Mouse (Mus musculus) kidney, embryonic 14.5 days (tissue): ENCODE data around the gene Ccdc121. TPM values are rescaled to one million over a fixed set of nuclear protein-coding genes. Genes with fewer than 3 reads are reported as not detected.

Experiments used
- ATAC-seq: fragments of 200-750 bp; cut with Nextera tagmentation; 2 replicates; pipeline ENCODE4 v1.8.0; 2017; ENCODE audit warnings: moderate number of reproducible peaks, mild to moderate bottlenecking, moderate TSS enrichment, moderate library complexity; ENCODE audit not compliant: low FRiP score, low TSS enrichment
- H3K27ac ChIP-seq: fragments of 300-500 bp; sonication (generic); 2 replicates; pipeline ENCODE4 v1.5.1; 2014; ENCODE audit warnings: low read depth, mild to moderate bottlenecking, low read length, moderate library complexity, mixed read lengths
- H3K27me3 ChIP-seq: fragments of 300-500 bp; sonication (generic); 2 replicates; pipeline ENCODE4 v1.6.1; 2014; ENCODE audit warnings: mild to moderate bottlenecking, low read length; ENCODE audit not compliant: control insufficient read depth, insufficient read depth
- H3K36me3 ChIP-seq: fragments of 300-500 bp; sonication (generic); 2 replicates; pipeline ENCODE4 v1.6.1; 2014; ENCODE audit warnings: low read length, mixed read lengths; ENCODE audit not compliant: control insufficient read depth, insufficient read depth
- H3K4me1 ChIP-seq: fragments of 300-500 bp; sonication (generic); 2 replicates; pipeline ENCODE4 v1.6.1; 2014; ENCODE audit warnings: low read length, mixed read lengths; ENCODE audit not compliant: control insufficient read depth, insufficient read depth
- H3K4me2 ChIP-seq: fragments of 300-500 bp; sonication (generic); replicated peaks from 2 replicates; pipeline ENCODE4 v1.6.1; 2014; ENCODE audit warnings: low read depth, mild to moderate bottlenecking, low read length
- H3K4me3 ChIP-seq: fragments of 300-500 bp; sonication (generic); 2 replicates; pipeline ENCODE4 v1.5.1; 2014; ENCODE audit warnings: mild to moderate bottlenecking, low read length
- H3K9ac ChIP-seq: fragments of 300-500 bp; sonication (generic); 2 replicates; pipeline ENCODE4 v1.6.1; 2014; ENCODE audit warnings: low read depth, mild to moderate bottlenecking, low read length, moderate library complexity
- H3K9me3 ChIP-seq: fragments of 300-500 bp; sonication (generic); 2 replicates; pipeline ENCODE4 v1.6.1; 2016; ENCODE audit warnings: low read length; ENCODE audit not compliant: control insufficient read depth
- WGBS: fragments of 180-500 bp; shearing (Covaris S2); extraction: QIAGEN DNeasy Blood & Tissue Kit; methylation state at CpG from one replicate; pipeline ENCODE4 v1.1.7; 2014; 5-methylcytosine and 5-hydroxymethylcytosine counted together
- polyA plus RNA-seq: library from polyadenylated mRNA; unstranded; fragments of >200 nt; fragmentation: Nextera tagmentation; extraction: Ambion mirVana; gene quantifications from 2 replicates; pipeline ENCODE4 v1.2.1, GENCODE M21; 2014

Ccdc121 gene
- polyA plus RNA-seq, 1 experiment from 2014 or later: 0.19 TPM

DNA sequence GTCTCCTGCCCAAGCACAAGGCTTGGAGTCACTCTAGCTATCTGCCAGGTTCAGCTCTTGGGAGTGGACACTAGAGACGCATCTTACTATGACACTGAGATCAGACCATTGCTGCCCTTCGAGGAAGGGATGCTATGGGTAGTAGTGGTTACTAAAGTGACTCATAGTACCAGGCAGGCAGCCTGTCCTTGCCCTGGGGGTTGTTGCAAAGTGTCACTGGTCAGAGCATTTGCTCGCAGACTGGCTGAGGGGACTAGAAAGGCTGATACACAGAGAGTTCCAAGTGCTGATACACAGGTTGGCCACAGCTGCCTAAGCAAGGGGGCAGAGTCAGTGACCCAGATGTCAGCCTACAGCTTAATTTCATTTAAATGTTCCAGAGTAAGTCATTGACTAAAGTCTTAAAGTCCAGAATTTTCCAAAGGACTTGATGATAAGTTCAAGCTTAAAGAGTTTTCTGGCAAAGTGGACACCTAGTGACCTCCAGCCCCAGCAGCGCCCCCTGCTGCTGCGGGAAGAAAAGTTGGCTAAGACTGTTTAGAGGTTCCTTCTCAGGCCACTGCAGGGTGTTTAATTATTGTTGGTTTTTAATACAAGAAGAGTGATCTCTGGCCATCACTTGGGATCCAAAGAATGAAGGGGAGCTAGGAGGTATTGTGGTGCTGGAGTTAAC lies 32.6 kb upstream of the Ccdc121 start:
- Histone ChIP-seq H3K9ac (no peak overlapping the region), H3K27ac (no peak overlapping the region), H3K36me3 (no peaks in the 10 kb centered on the region), H3K27me3 (peaks cover 8% of the 10 kb centered on the region), H3K4me1 (peaks cover 14% of the 10 kb centered on the region), H3K4me3 (no peak overlapping the region), H3K4me2 (no peak overlapping the region), H3K9me3 (no peaks in the 10 kb centered on the region)
- WGBS: 68% methylated on average over 5 of the region's 5 CpGs
- ATAC-seq: no peak

DNA sequence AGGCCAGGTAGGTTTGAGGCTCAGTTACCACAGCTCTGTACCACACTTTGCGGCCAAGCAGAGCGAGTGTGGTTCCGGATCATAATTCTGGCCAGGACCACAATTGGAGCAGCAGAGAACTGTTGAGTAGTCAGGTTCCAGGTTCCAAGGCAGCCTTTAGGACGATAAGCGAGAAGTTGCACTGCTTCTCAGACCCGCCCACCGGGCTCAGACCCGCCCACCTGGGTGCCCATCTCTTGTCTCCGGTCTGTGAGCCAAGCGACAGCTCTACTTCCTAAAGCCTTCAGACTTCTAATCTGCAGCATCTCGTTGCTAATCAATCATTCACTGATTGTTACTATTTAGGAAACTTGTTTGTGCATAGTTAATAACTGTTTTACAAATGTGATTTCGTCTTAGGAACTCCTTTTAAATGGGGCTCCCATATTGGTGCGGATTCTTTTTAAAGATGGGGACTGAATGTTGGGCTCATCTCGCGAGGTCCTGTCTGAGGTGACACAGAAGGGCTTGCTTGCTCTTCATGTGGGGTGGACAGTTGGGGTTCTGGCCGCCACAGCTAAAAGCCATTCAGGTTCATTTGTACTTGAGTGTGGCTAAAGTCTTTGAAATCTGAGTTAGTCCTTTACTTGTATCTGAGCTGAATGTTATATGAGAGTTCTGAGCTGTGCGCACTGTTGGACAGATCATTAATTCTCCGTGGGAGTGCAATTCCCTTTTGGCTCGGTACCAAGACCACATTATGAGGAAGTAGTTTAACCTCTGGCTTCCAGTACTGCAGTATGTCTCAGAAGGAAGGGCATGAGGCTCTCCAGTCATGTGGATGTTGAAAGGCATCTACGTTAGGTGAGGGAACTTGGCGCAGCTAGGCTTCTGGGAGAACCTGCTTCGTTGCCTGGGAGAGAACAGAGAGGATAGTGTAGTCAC lies 28.9 kb upstream of the Ccdc121 start:
- H3K27ac ChIP-seq: no peak overlapping the region
- peaks cover 17% of the 10 kb centered on the region for H3K4me1 ChIP-seq
- no peak overlapping the region for H3K4me2 ChIP-seq
- no peak overlapping the region for H3K9ac ChIP-seq
- peak; percentile 68 for ATAC-seq
- H3K27me3 ChIP-seq: peaks cover 8% of the 10 kb centered on the region
- no peaks in the 10 kb centered on the region for H3K9me3 ChIP-seq
- H3K36me3 ChIP-seq: no peaks in the 10 kb centered on the region
- WGBS: 38% methylated on average over 22 of the region's 22 CpGs
- H3K4me3 ChIP-seq: no peak overlapping the region

DNA sequence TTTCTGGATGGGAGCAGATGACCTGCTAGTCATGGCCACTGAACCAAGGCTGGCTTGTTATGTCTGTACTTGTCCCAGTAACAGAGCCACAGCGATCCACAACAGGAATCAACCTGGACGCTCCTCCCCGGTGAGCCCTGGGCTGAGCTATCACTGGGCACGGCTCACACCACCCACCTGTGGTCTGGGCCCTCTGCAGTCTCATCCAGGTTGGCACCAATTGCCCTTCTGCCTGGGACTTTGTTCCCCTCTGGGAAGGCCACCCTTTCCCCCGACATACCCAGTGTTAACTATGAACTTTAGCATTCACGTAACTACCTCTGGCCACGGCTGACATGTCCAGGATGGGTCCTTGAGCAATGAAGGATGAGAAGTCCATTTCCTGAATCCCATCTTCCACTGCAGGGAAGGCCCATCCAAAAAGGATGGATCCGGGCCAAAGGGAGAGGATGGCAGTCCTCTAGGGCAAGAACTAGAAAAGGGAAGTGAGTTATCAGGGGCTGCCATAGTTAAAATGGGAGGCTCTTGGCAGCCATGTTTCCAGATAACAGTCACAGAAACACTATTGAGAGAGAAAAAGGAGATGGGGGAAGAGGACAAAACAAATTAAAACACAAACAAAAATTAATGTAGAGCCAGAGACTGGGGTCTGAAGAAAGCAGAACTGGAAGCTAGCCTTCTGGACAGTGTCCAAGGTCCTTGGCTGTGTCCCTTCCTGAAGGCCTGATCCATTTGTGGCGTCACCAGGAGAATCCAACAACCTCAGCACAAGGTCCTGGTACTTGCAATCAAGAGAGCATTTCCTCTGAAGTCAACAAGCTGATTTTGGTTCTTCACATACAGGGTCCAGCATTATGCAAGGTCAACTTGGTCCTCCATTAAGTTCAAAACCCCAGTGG lies 26.6 kb upstream of the Ccdc121 start:
- H3K4me2 ChIP-seq: no peak overlapping the region
- no peak for ATAC-seq

DNA sequence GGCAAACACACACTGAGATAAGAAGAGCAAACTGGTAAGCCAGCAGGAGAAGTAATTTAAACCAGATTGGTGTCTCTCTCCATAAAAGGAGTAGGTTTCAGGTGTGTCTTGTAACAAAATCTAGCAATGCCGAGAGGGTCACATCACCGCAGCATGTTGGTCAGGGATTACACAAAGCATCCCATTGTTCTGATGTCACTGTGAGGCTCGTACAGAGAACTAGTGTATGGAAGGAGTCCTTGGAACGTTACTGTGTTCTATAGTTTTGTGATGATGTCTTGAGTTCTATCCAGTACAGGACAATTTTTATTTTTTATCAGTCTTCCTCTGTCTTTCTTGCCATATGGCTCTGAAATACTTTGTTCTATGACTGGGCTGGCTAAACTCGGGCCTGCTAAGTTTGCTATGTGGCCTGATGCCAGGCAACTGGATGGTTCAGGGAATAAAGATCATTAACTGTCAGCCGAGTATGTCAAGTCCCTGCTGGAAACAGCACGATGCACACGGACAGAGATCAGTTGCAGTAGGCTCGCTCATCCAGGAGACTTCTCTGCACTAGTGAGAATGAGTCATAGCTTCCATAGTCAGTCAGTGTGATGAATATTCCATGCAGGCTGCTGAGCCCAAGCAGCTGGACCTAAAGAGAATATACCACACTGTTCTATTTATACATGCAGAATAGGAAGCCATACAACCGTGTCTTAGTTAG lies 24.1 kb upstream of the Ccdc121 start:
- no peak overlapping the region for H3K9ac ChIP-seq
- H3K27me3 ChIP-seq: no peaks in the 10 kb centered on the region
- no peaks in the 10 kb centered on the region for H3K36me3 ChIP-seq
- no peak overlapping the region for H3K4me3 ChIP-seq
- no peaks in the 10 kb centered on the region for H3K9me3 ChIP-seq
- peaks cover 19% of the 10 kb centered on the region for H3K4me1 ChIP-seq
- WGBS: 35% methylated on average over 10 of the region's 10 CpGs
- ATAC-seq: no peak
- no peak overlapping the region for H3K27ac ChIP-seq
- H3K4me2 ChIP-seq: no peak overlapping the region

More for the DNA sequence above, 26.6 kb upstream of the Ccdc121 start:
- WGBS: 92% methylated on average over 9 of the region's 9 CpGs
- no peak overlapping the region for H3K9ac ChIP-seq
- H3K27ac ChIP-seq: no peak overlapping the region
- H3K4me1 ChIP-seq: peaks cover 25% of the 10 kb centered on the region
- no peak overlapping the region for H3K4me3 ChIP-seq
- H3K27me3 ChIP-seq: no peaks in the 10 kb centered on the region
- H3K9me3 ChIP-seq: no peaks in the 10 kb centered on the region
- H3K36me3 ChIP-seq: no peaks in the 10 kb centered on the region

DNA sequence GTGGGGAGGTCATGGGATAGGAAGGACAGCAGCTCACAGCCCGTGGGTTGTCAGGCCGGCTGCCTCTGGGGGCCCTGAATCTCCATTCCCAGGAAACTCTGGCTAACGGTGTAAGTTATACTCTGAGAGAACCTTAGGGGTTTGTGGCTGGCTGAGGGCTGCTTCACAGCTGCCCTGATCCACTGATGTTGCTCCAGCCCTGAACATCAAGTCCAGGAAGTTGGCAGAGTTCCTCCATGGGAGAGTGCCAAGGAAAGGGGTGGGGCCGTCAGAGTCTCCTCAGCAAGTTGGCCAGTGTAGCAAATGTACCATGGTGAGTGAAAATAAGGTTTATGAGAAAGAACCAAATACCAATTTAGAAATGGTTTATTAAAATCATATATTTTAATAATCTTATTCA lies 18.1 kb upstream of the Ccdc121 start:
- Histone ChIP-seq H3K4me2 (no peak overlapping the region), H3K9me3 (no peaks in the 10 kb centered on the region), H3K4me1 (peaks cover 7% of the 10 kb centered on the region; the same call in 1 of the 2 replicates), H3K36me3 (no peaks in the 10 kb centered on the region), H3K4me3 (no peak overlapping the region), H3K27me3 (no peaks in the 10 kb centered on the region), H3K27ac (no peak overlapping the region), H3K9ac (no peak overlapping the region)
- no peak for ATAC-seq
- WGBS: 57% methylated on average over 4 of the region's 4 CpGs

DNA sequence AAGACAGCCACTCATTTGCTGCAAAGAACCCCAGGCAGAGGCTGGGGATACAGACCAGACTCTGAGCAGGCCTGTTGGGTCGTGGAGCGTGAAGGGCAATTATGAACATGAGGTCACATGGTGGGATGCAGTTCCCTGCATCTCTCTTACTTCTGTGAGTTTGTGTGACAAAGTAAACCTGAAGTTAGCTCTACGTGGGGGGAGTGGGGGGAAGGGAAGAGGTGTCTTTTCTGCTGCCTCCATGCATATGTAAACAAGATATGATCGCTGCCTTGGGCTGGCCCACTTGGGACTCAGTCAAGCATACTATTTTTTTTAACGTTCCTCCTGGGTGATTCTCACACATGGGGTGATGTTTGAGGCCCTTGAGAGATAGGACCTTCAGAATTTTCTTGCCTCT lies 14.7 kb upstream of the Ccdc121 start:
- no peak overlapping the region for H3K27ac ChIP-seq
- WGBS: 35% methylated on average over 5 of the region's 5 CpGs
- H3K9me3 ChIP-seq: no peaks in the 10 kb centered on the region
- no peak overlapping the region for H3K4me3 ChIP-seq
- H3K36me3 ChIP-seq: no peaks in the 10 kb centered on the region
- no peak overlapping the region for H3K9ac ChIP-seq
- H3K4me2 ChIP-seq: no peak overlapping the region
- H3K27me3 ChIP-seq: no peaks in the 10 kb centered on the region
- 0 out of 2 replicates have a peak, but pooled peaks have one; percentile 48 for ATAC-seq
- H3K4me1 ChIP-seq: peaks cover 6% of the 10 kb centered on the region; the same call in 1 of the 2 replicates

DNA sequence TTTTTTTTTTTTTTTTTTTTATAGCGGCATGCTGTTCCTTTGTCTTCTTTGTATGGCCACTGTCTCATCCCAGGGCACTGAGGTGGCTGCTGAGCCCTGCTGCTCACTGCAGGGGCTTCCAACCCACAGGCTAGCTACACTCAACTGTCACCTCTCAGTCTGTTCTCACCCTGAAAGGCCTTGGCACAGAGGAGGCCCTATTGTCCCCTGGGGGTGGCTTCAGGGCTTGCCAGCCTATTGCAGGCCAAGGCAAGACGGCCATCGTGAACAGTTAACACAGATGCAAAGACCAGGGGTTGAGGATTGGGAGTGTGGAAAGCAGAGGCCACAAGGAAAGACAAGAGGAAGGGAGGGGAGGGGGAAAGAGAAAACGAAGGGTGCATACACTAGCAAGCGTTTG lies 12.6 kb upstream of the Ccdc121 start:
- no peaks in the 10 kb centered on the region for H3K27me3 ChIP-seq
- no peak overlapping the region for H3K27ac ChIP-seq
- no peak for ATAC-seq
- H3K4me2 ChIP-seq: no peak overlapping the region
- H3K36me3 ChIP-seq: no peaks in the 10 kb centered on the region
- H3K4me3 ChIP-seq: no peak overlapping the region
- peaks cover 6% of the 10 kb centered on the region; the same call in 1 of the 2 replicates for H3K4me1 ChIP-seq
- H3K9ac ChIP-seq: no peak overlapping the region
- 77% methylated on average over 5 of the region's 5 CpGs for WGBS
- H3K9me3 ChIP-seq: no peaks in the 10 kb centered on the region

DNA sequence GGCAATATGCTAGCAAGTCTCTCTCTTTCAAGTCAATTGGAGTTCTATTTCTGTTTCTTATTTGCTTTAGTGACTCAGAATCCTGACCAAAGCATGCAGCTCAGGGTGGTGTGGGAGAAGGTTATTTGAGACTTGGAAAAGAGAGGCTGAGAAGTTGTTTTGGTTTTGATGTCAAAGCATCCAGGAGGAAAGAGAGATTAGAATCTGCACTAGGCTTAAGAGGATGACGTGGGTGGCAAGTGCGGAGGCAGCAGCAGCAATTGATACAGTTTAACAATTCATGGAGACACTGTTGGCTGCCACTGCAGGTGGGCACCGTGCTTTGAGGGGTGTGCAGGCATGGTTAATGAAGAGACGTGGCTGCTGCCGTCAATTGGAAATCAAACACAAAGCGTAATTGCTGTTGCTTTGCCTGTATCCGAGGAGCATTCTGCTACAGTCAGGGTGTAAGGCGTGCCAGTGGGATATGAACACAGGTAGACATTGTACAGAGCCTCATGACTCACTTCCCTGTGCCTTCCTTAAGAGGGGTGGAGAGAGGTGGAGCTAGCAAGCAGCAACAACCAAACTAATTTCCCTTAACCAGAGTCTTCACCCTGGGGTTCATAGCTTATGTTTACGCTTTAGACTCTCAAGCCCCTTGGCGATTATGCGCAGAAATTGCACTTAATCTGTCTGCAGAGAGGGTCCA lies 10.3 kb upstream of the Ccdc121 start:
- Histone ChIP-seq H3K27me3 (no peaks in the 10 kb centered on the region), H3K4me1 (peaks cover 6% of the 10 kb centered on the region; the same call in 1 of the 2 replicates), H3K4me3 (no peak overlapping the region), H3K9ac (no peak overlapping the region), H3K4me2 (no peak overlapping the region), H3K27ac (no peak overlapping the region), H3K9me3 (no peaks in the 10 kb centered on the region), H3K36me3 (no peaks in the 10 kb centered on the region)
- no peak for ATAC-seq
- WGBS: 63% methylated on average over 11 of the region's 11 CpGs
